Mouse (Mus musculus): Measurements from ENCODE around the gene Creld1.
A peak's percentile ranks its signal among the peaks of the same experiment; 100 is the strongest.

Gene Creld1

GRCm38 (mm10) chr6:113471297-113471936 is 11.7 kb upstream of the Creld1 start, which contains the start of gene Il17rc:
Il17rc (plus strand) TSS chr6:113471427.
- 0 out of 2 replicates have a peak, but pooled peaks have one; percentile 29 for ATAC-seq (ENCODE audit: low TSS enrichment)

GRCm38 (mm10) chr6:113472061-113472460 is 11.0 kb upstream of the Creld1 start:
- ATAC-seq (ENCODE audit: low TSS enrichment), result no peak

GRCm38 (mm10) chr6:113473246-113473645 is 9.9 kb upstream of the Creld1 start:
- no peak for ATAC-seq (ENCODE audit: low TSS enrichment)

- ATAC-seq (ENCODE audit: low TSS enrichment), result no peak
Observed at GRCm38 (mm10) chr6:113473715-113474114, 9.4 kb upstream of the Creld1 start.

- no peak for ATAC-seq (ENCODE audit: low TSS enrichment)
Observed at GRCm38 (mm10) chr6:113477353-113477752, 5.7 kb upstream of the Creld1 start.

- no peak for ATAC-seq (ENCODE audit: low TSS enrichment)
Observed at GRCm38 (mm10) chr6:113478906-113479305, 4.2 kb upstream of the Creld1 start.

- no peak for ATAC-seq (ENCODE audit: low TSS enrichment)
Observed at GRCm38 (mm10) chr6:113480555-113481373, 2.3 kb upstream of the Creld1 start.

- ATAC-seq (ENCODE audit: low TSS enrichment), result peak; percentile 35
Observed at GRCm38 (mm10) chr6:113482477-113483099, 509 bp upstream of the Creld1 start.

GRCm38 (mm10) chr6:113483729-113484128 is 632 bp downstream of the Creld1 start:
- ATAC-seq (ENCODE audit: low TSS enrichment), result peak; percentile 28

GRCm38 (mm10) chr6:113487125-113487576 is 4.1 kb downstream of the Creld1 start:
- no peak for ATAC-seq (ENCODE audit: low TSS enrichment)

GRCm38 (mm10) chr6:113489410-113489809 is 6.3 kb downstream of the Creld1 start:
- no peak for ATAC-seq (ENCODE audit: low TSS enrichment)

GRCm38 (mm10) chr6:113492101-113492864 is 9.2 kb downstream of the Creld1 start:
- peak; percentile 60 for ATAC-seq (ENCODE audit: low TSS enrichment)

GRCm38 (mm10) chr6:113494258-113494788 is 11.2 kb downstream of the Creld1 start:
- ATAC-seq (ENCODE audit: low TSS enrichment), result peak; percentile 53

- no peak for ATAC-seq (ENCODE audit: low TSS enrichment)
Observed at GRCm38 (mm10) chr6:113495071-113495675, 12.1 kb downstream of the Creld1 start.

- no peak for ATAC-seq (ENCODE audit: low TSS enrichment)
Observed at GRCm38 (mm10) chr6:113499346-113499745, 16.2 kb downstream of the Creld1 start.

GRCm38 (mm10) chr6:113501388-113502084 is 18.4 kb downstream of the Creld1 start, which contains the start of gene Prrt3:
Prrt3 (minus strand) TSS chr6:113501931.
- ATAC-seq (ENCODE audit: low TSS enrichment), result peak; percentile 86

- no peak for ATAC-seq (ENCODE audit: low TSS enrichment)
Observed at GRCm38 (mm10) chr6:113502801-113503200, 19.7 kb downstream of the Creld1 start.

- ATAC-seq (ENCODE audit: low TSS enrichment), result no peak
Observed at GRCm38 (mm10) chr6:113505689-113506088, 22.6 kb downstream of the Creld1 start.

- no peak for ATAC-seq (ENCODE audit: low TSS enrichment)
Observed at GRCm38 (mm10) chr6:113507130-113507529, 24.0 kb downstream of the Creld1 start.

- no peak for ATAC-seq (ENCODE audit: low TSS enrichment)
Observed at GRCm38 (mm10) chr6:113508272-113508946, 25.3 kb downstream of the Creld1 start.
